24 mouse cellular contexts compared by ENCODE assay signal in the genomic region with DNA sequence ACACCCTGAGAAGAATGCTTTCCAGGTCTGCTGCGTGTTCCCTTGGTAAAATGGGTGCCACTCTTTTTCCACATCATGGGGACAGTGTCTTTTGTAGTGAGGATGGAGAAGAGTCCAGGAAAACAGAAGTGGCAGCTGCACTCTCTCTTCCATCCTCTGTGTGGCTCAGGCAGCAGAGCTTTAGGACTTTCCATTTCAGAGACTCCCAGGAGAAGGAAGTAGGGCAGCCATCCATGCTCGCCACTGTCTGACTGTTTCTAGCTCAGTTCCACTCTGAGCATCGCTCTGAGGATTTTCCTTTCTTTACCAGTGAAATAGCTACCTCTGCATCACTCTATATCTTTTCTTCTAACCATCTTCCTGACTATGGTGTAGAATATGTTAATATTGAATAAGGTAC.
DNase-seq lines count a peak whose midpoint lies in the region; ATAC-seq and TF ChIP-seq lines count a peak whose summit lies in the region.
"Had no signal": no experiment of that assay in that cellular context is flagged by ENCODE, and none has a peak within 500 bp of the region (broad histone marks: within the 10 kb centered on the region; RNA-seq: fewer than 3 reads in every experiment).

No protein-coding gene starts in this region.

- H3K9me3 ChIP-seq in heart, embryonic 10.5 days: no peaks in the 10 kb centered on the region
- H3K9me3 ChIP-seq in limb, embryonic 13.5 days: no peaks in the 10 kb centered on the region
- no peaks in the 10 kb centered on the region for H3K9me3 ChIP-seq in limb, embryonic 10.5 days (replicated peaks)
- H3K9me3 ChIP-seq: embryonic facial prominence, embryonic 12.5 days; heart, embryonic 15.5 days; limb, embryonic 12.5 days; lung, embryonic 15.5 days; midbrain, embryonic 10.5 days; stomach, embryonic 15.5 days had no signal

- DNase-seq in gastrocnemius, adult 2 months: peak; percentile 26
- DNase-seq in gastrocnemius, postnatal 4 days (ENCODE audit: low spot score in 2 of 2): no peak
- peak; percentile 20 to 27 for DNase-seq in heart, postnatal 10 days
- DNase-seq in heart, embryonic 10.5 days (ENCODE audit: low spot score): no peak
- no peak for DNase-seq in limb, embryonic 10.5 days (ENCODE audit: low spot score)
- DNase-seq: adrenal gland, postnatal 25 days; B cell, adult 2 months; cerebellum, adult 8-10 months; embryo, embryonic 11 days; kidney, adult 9 months; kidney, postnatal 10 days; layer of hippocampus, adult 9-11 months; right cerebral cortex, postnatal 25 days had no signal

- H3K36me3 ChIP-seq in heart, embryonic 10.5 days: no peaks in the 10 kb centered on the region
- no peaks in the 10 kb centered on the region for H3K36me3 ChIP-seq in limb, embryonic 13.5 days
- no peaks in the 10 kb centered on the region for H3K36me3 ChIP-seq in limb, embryonic 10.5 days
- H3K36me3 ChIP-seq: embryonic facial prominence, embryonic 12.5 days; heart, embryonic 15.5 days; limb, embryonic 12.5 days; lung, embryonic 15.5 days; midbrain, embryonic 10.5 days; stomach, embryonic 15.5 days had no signal

- no peaks in the 10 kb centered on the region; the same call in 1 of the 2 replicates for H3K4me1 ChIP-seq in heart, embryonic 10.5 days
- peaks cover 7% of the 10 kb centered on the region; the same call in 1 of the 2 replicates for H3K4me1 ChIP-seq in limb, embryonic 13.5 days
- H3K4me1 ChIP-seq in limb, embryonic 10.5 days: no peaks in the 10 kb centered on the region
- H3K4me1 ChIP-seq: embryonic facial prominence, embryonic 12.5 days; limb, embryonic 12.5 days; lung, embryonic 15.5 days; stomach, embryonic 15.5 days had no signal

- H3K9ac ChIP-seq in limb, embryonic 13.5 days: no peak overlapping the region
- H3K9ac ChIP-seq: embryonic facial prominence, embryonic 12.5 days; heart, embryonic 15.5 days; limb, embryonic 12.5 days; lung, embryonic 15.5 days; stomach, embryonic 15.5 days had no signal

- H3K27ac ChIP-seq in gastrocnemius, adult 2 months: no peak overlapping the region
- H3K27ac ChIP-seq in heart, embryonic 10.5 days: no peak overlapping the region
- H3K27ac ChIP-seq in limb, embryonic 13.5 days: peak overlapping the region; percentile 35; the same call in 1 of the 2 replicates
- H3K27ac ChIP-seq in limb, embryonic 10.5 days: no peak overlapping the region
- H3K27ac ChIP-seq: embryonic facial prominence, embryonic 12.5 days; heart, embryonic 15.5 days; limb, embryonic 12.5 days; lung, embryonic 15.5 days; midbrain, embryonic 10.5 days; stomach, embryonic 15.5 days had no signal

- WGBS in heart, embryonic 10.5 days: 82% methylated on average over 3 of the region's 3 CpGs
- whole genome bisulfite sequencing in limb, embryonic 13.5 days: 88% methylated on average over 3 of the region's 3 CpGs
- 87% methylated on average over 3 of the region's 3 CpGs for WGBS in limb, embryonic 10.5 days

- intact Hi-C loops in gastrocnemius, adult 2 months (cut with DNase I): no loop called here
- intact Hi-C loops in heart, postnatal 10 days (cut with DNase I): no loop called here

- ATAC-seq in limb, embryonic 13.5 days (ENCODE audit: low FRiP score, low read depth): no peak
- ATAC-seq: forebrain, embryonic 14.5 days; intestine, postnatal 0 days; midbrain, embryonic 16.5 days had no signal

- no peak overlapping the region for H3K4me2 ChIP-seq in limb, embryonic 13.5 days (replicated peaks)
- H3K4me2 ChIP-seq: embryonic facial prominence, embryonic 12.5 days; heart, embryonic 15.5 days; limb, embryonic 12.5 days; liver, embryonic 11.5 days; lung, embryonic 15.5 days; stomach, embryonic 15.5 days had no signal

- no peak; the same call in 1 of the 2 replicates for TF ChIP-seq CTCF in gastrocnemius, adult 2 months (IDR thresholded peaks at IDR 0.05)

- no peak overlapping the region for H3K4me3 ChIP-seq in gastrocnemius, adult 2 months
- H3K4me3 ChIP-seq in heart, embryonic 10.5 days: no peak overlapping the region
- no peak overlapping the region for H3K4me3 ChIP-seq in limb, embryonic 13.5 days
- no peak overlapping the region for H3K4me3 ChIP-seq in limb, embryonic 10.5 days
- H3K4me3 ChIP-seq: embryonic facial prominence, embryonic 12.5 days; heart, embryonic 15.5 days; limb, embryonic 12.5 days; lung, embryonic 15.5 days; midbrain, embryonic 10.5 days; stomach, embryonic 15.5 days had no signal

- H3K27me3 ChIP-seq in heart, embryonic 10.5 days (ENCODE audit: insufficient read depth, poor library complexity, severe bottlenecking): no peaks in the 10 kb centered on the region
- no peaks in the 10 kb centered on the region for H3K27me3 ChIP-seq in limb, embryonic 13.5 days
- no peaks in the 10 kb centered on the region for H3K27me3 ChIP-seq in limb, embryonic 10.5 days (ENCODE audit: low read depth, poor library complexity, severe bottlenecking)
- H3K27me3 ChIP-seq: embryonic facial prominence, embryonic 12.5 days; heart, embryonic 15.5 days; limb, embryonic 12.5 days; lung, embryonic 15.5 days; stomach, embryonic 15.5 days had no signal

Comparison
In these comparisons a context has a peak if more than half of its experiments do, and no peak if none do; other contexts are left out.
1. DNase-seq: peak in gastrocnemius, adult 2 months (single experiment) and heart, postnatal 10 days (2 of 2); none in gastrocnemius, postnatal 4 days (0 of 2), heart, embryonic 10.5 days (single experiment) and limb, embryonic 10.5 days (single experiment).